In genomic region chr10:80602698-80603325, GRCm38 (mm10) we compare ENCODE assay signal across 8 mouse cellular contexts. TPM values are rescaled to one million over a fixed set of nuclear protein-coding genes. Genes with fewer than 3 reads are reported as not detected.
DNase-seq lines count a peak whose midpoint lies in the region; ATAC-seq and TF ChIP-seq lines count a peak whose summit lies in the region.

Scamp4 (plus strand) TSS chr10:80602872.
Adat3 (plus strand) TSS chr10:80602880.

- no peak for TF ChIP-seq CTCF in layer of hippocampus, adult 2 months (conservative IDR thresholded peaks at IDR 0.05)
- no peak for TF ChIP-seq CTCF in lung, embryonic 14.5 days (IDR thresholded peaks at IDR 0.05; ENCODE audit: low read depth)
- no peak for TF ChIP-seq CTCF in olfactory bulb, adult 2 months (IDR thresholded peaks at IDR 0.05; ENCODE audit: insufficient read depth, low read depth, low read length)
- no peak for TF ChIP-seq CTCF in thymus, adult 2 months (IDR thresholded peaks at IDR 0.05; ENCODE audit: borderline replicate concordance, control insufficient read depth, extremely low read depth, insufficient read depth, low read length, poor library complexity)

- intact Hi-C loops in heart, postnatal 36 days (cut with DNase I), result loop anchor here (2.0 kb wide), 1 partner anchor 24 kb away; no protein-coding TSS in a partner anchor

- H3K36me3 ChIP-seq in forebrain, embryonic 15.5 days, result peaks cover 16% of the 10 kb centered on the region
- H3K36me3 ChIP-seq in lung, embryonic 14.5 days (ENCODE audit: insufficient read depth), result peaks cover 20% of the 10 kb centered on the region
- no peaks in the 10 kb centered on the region for H3K36me3 ChIP-seq in thymus, adult 2 months (ENCODE audit: control insufficient read depth, insufficient read depth, low read length)

- peak; percentile 97 for ATAC-seq in forebrain, embryonic 15.5 days (replicated peaks)
- peak; percentile 95 for ATAC-seq in lung, embryonic 14.5 days (ENCODE audit: insufficient read depth)

- TF ChIP-seq POLR2A in olfactory bulb, adult 2 months (IDR thresholded peaks at IDR 0.05; ENCODE audit: insufficient read depth, low read depth, low read length), result peak; percentile 70
- no peak for TF ChIP-seq POLR2A in thymus, adult 2 months (IDR thresholded peaks at IDR 0.05; ENCODE audit: control insufficient read depth, extremely low read depth, insufficient read depth, low read length, poor library complexity)

- peak within 1 kb of the TSS; percentile 90 for H3K4me3 ChIP-seq in forebrain, embryonic 15.5 days
- peak within 1 kb of the TSS; percentile 84 for H3K4me3 ChIP-seq in layer of hippocampus, adult 2 months
- peak within 1 kb of the TSS; percentile 68 for H3K4me3 ChIP-seq in lung, embryonic 14.5 days (ENCODE audit: low read depth, low read length)
- peak within 1 kb of the TSS; percentile 85 for H3K4me3 ChIP-seq in olfactory bulb, adult 2 months (ENCODE audit: insufficient read depth, low read depth, low read length)
- peak within 1 kb of the TSS; percentile 70 for H3K4me3 ChIP-seq in thymus, adult 2 months (ENCODE audit: control insufficient read depth, insufficient read depth, low read length)

- peaks cover 20% of the 10 kb centered on the region for H3K4me1 ChIP-seq in forebrain, embryonic 15.5 days
- H3K4me1 ChIP-seq in lung, embryonic 14.5 days (ENCODE audit: insufficient read depth), result peaks cover 10% of the 10 kb centered on the region
- peaks cover 17% of the 10 kb centered on the region for H3K4me1 ChIP-seq in olfactory bulb, adult 2 months (ENCODE audit: control insufficient read depth, insufficient read depth, low read length)
- peaks cover 47% of the 10 kb centered on the region for H3K4me1 ChIP-seq in thymus, adult 2 months (replicated peaks; ENCODE audit: control insufficient read depth, insufficient read depth, low read length)

- DNase-seq in ES-CJ7 (ENCODE audit: low read depth, low spot score), result peak; percentile 96
- peak; percentile 93 for DNase-seq in cerebellum, adult 11 months
- peak; percentile 93 to 98 for DNase-seq in heart, postnatal 36 days
- peak; percentile 92 to 95 for DNase-seq in layer of hippocampus, adult 2 months (ENCODE audit: low spot score in 2 of 2)
- peak; percentile 98 for DNase-seq in lung, embryonic 14.5 days
- DNase-seq in thymus, adult 2 months, result peak; percentile 95

- WGBS in forebrain, embryonic 15.5 days, result under 1% methylated on average over 54 of the region's 54 CpGs
- WGBS in lung, embryonic 14.5 days, result under 1% methylated on average over 50 of the region's 54 CpGs
- WGBS in olfactory bulb, adult 2 months, result under 1% methylated on average over 54 of the region's 54 CpGs
- WGBS in thymus, adult 2 months, result under 1% methylated on average over 54 of the region's 54 CpGs

- peak within 1 kb of the TSS; percentile 71 for H3K9ac ChIP-seq in forebrain, embryonic 15.5 days (replicated peaks)
- peak within 1 kb of the TSS; percentile 62 for H3K9ac ChIP-seq in lung, embryonic 14.5 days

- peak within 1 kb of the TSS; percentile 95 for H3K27ac ChIP-seq in forebrain, embryonic 15.5 days (replicated peaks)
- H3K27ac ChIP-seq in layer of hippocampus, adult 2 months, result peak within 1 kb of the TSS; percentile 93
- peak within 1 kb of the TSS; percentile 74 for H3K27ac ChIP-seq in lung, embryonic 14.5 days (ENCODE audit: low read depth)
- H3K27ac ChIP-seq in olfactory bulb, adult 2 months (ENCODE audit: insufficient read depth, low read depth, low read length), result peak within 1 kb of the TSS; percentile 88
- peak within 1 kb of the TSS; percentile 89 for H3K27ac ChIP-seq in thymus, adult 2 months (ENCODE audit: control insufficient read depth, insufficient read depth, low read length)

- peak within 1 kb of the TSS; percentile 78 for H3K4me2 ChIP-seq in forebrain, embryonic 15.5 days (replicated peaks)
- H3K4me2 ChIP-seq in lung, embryonic 14.5 days, result peak within 1 kb of the TSS; percentile 85

- no peaks in the 10 kb centered on the region for H3K9me3 ChIP-seq in forebrain, embryonic 15.5 days
- no peaks in the 10 kb centered on the region for H3K9me3 ChIP-seq in lung, embryonic 14.5 days (ENCODE audit: low read depth, low read length)

- H3K27me3 ChIP-seq in forebrain, embryonic 15.5 days, result peaks cover 4% of the 10 kb centered on the region; the same call in 1 of the 2 replicates
- H3K27me3 ChIP-seq in lung, embryonic 14.5 days (ENCODE audit: insufficient read depth, low read length), result no peaks in the 10 kb centered on the region
- H3K27me3 ChIP-seq in thymus, adult 2 months (ENCODE audit: control insufficient read depth, insufficient read depth, low read length), result no peaks in the 10 kb centered on the region

RNA-seq across cellular contexts. Expression of gene Scamp4, which starts in this region (rescaled TPM):
- 66.8 and 68.2 TPM in 2 replicates for polyA plus RNA-seq in forebrain, embryonic 15.5 days (2015; fragmentation: Nextera tagmentation; extraction: Ambion mirVana)
- total RNA-seq in heart, postnatal 36 days (2021), result 10 to 100 TPM; 19.7 to 22.1 TPM
- 10 to 100 TPM; 42.9 to 43.1 TPM for total RNA-seq in layer of hippocampus, adult 2 months (2021)
- polyA plus RNA-seq in lung, embryonic 14.5 days (2014; fragmentation: Nextera tagmentation; extraction: Ambion mirVana), result 90.5 and 92.8 TPM in 2 replicates
- not detected in 2 replicates for polyA plus RNA-seq in olfactory bulb, adult 2 months (2012; ENCODE audit: insufficient read depth, insufficient read length, low replicate concordance, missing spikeins)
- polyA plus RNA-seq in thymus, adult 2 months (2012; rRNA removed), result 151 and 156 TPM in 2 replicates

RNA-seq across cellular contexts. Expression of gene Adat3, which starts in this region (rescaled TPM):
- 4.5 and 6.4 TPM in 2 replicates for polyA plus RNA-seq in forebrain, embryonic 15.5 days (2015; fragmentation: Nextera tagmentation; extraction: Ambion mirVana)
- total RNA-seq in heart, postnatal 36 days (2021), result 1 to 10 TPM in 1 of 2 experiments, under 1 TPM in 1; 0.49 to 1.4 TPM
- 1 to 10 TPM; 1.3 to 3.5 TPM for total RNA-seq in layer of hippocampus, adult 2 months (2021)
- 8.7 and 10.1 TPM in 2 replicates for polyA plus RNA-seq in lung, embryonic 14.5 days (2014; fragmentation: Nextera tagmentation; extraction: Ambion mirVana)
- not detected in 2 replicates for polyA plus RNA-seq in olfactory bulb, adult 2 months (2012; ENCODE audit: insufficient read depth, insufficient read length, low replicate concordance, missing spikeins)
- 42.9 and 48.2 TPM in 2 replicates for polyA plus RNA-seq in thymus, adult 2 months (2012; rRNA removed)

Comparison
In these comparisons a context has a peak if more than half of its experiments do, and no peak if none do; other contexts are left out.
1. Peak in every context shown above with its lines: DNase-seq, ATAC-seq, H3K4me3 ChIP-seq and H3K27ac ChIP-seq.
2. RNA of gene Scamp4 (polyA plus RNA-seq): 151 to 156 TPM in thymus, adult 2 months, 90.5 to 92.8 TPM in lung, embryonic 14.5 days and 66.8 to 68.2 TPM in forebrain, embryonic 15.5 days; not detected in olfactory bulb, adult 2 months; every median in the first group is over 10 times any median in the second.